Mouse (Mus musculus) lung, embryonic 14.5 days (tissue): Measurements from ENCODE around the gene Rora. TPM values are rescaled to one million over a fixed set of nuclear protein-coding genes. Genes with fewer than 3 reads are reported as not detected.

Experiments used
- ATAC-seq: fragments of 200-750 bp; cut with Nextera tagmentation; 2 replicates; pipeline ENCODE4 v1.8.0; 2017; ENCODE audit warnings: mild to moderate bottlenecking, moderate TSS enrichment, moderate library complexity; ENCODE audit not compliant: insufficient read depth
- DNase-seq: peaks from one replicate; pipeline ENCODE4 v3.0.0-alpha.2; 2015
- H3K27ac ChIP-seq: fragments of 300-500 bp; sonication (generic); 2 replicates; pipeline ENCODE4 v1.5.1; 2014; ENCODE audit warnings: low read depth, mild to moderate bottlenecking, moderate library complexity
- H3K27me3 ChIP-seq: fragments of 300-500 bp; sonication (generic); 2 replicates; pipeline ENCODE4 v1.6.1; 2014; ENCODE audit warnings: low read length, control low read depth; ENCODE audit not compliant: insufficient read depth
- H3K36me3 ChIP-seq: fragments of 300-500 bp; sonication (generic); 2 replicates; pipeline ENCODE4 v1.6.1; 2014; ENCODE audit warnings: control low read depth; ENCODE audit not compliant: insufficient read depth
- H3K4me1 ChIP-seq: fragments of 300-500 bp; sonication (generic); 2 replicates; pipeline ENCODE4 v1.6.1; 2014; ENCODE audit warnings: antibody characterized with exemption, control low read depth; ENCODE audit not compliant: insufficient read depth
- H3K4me2 ChIP-seq: fragments of 300-500 bp; sonication (generic); 2 replicates; pipeline ENCODE4 v1.6.1; 2014; ENCODE audit warnings: mild to moderate bottlenecking
- H3K4me3 ChIP-seq: fragments of 300-500 bp; sonication (generic); 2 replicates; pipeline ENCODE4 v1.5.1; 2014; ENCODE audit warnings: low read depth, low read length
- H3K9ac ChIP-seq: fragments of 300-500 bp; sonication (generic); 2 replicates; pipeline ENCODE4 v1.6.1; 2014
- H3K9me3 ChIP-seq: fragments of 300-500 bp; sonication (generic); 2 replicates; pipeline ENCODE4 v1.6.1; 2016; ENCODE audit warnings: low read depth, low read length, control low read depth
- CTCF ChIP-seq: IDR thresholded peaks from 2 replicates; pipeline ENCODE4 v1.5.1; 2016; ENCODE audit warnings: antibody characterized with exemption, low read depth
- WGBS: fragments of 180-500 bp; shearing (Covaris S2); extraction: QIAGEN DNeasy Blood & Tissue Kit; methylation state at CpG from one replicate; pipeline ENCODE4 v1.1.7; 2014; 5-methylcytosine and 5-hydroxymethylcytosine counted together
- polyA plus RNA-seq: library from polyadenylated mRNA; unstranded; fragments of >200 nt; fragmentation: Nextera tagmentation; extraction: Ambion mirVana; gene quantifications from 2 replicates; pipeline ENCODE4 v1.2.1, GENCODE M21; 2014

The Rora gene
- polyA plus RNA-seq, 1 experiment from 2014 or later, result 5.9 TPM

DNA sequence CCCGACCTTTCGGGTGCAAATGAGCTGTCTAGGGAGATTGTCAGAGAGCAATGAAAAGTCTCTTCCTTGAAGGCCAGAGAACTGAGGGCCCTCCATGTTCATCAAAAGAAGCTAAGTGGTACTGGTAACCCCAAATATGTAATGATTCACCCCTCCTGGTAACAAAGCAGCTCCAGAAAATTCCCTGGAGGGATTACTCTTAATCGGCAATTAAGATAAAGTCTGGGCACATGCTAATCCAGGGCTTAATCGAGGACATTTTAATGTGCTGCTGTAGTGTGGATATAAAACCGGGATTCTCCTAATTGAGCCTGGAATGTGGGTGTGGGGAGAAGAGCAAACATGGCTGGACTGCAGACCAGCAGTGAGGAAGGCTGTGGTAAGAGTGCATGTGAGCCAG, 450.7 kb downstream of the Rora start:
- Histone ChIP-seq H3K4me1 (no peaks in the 10 kb centered on the region; the same call in 1 of the 2 replicates), H3K9me3 (no peaks in the 10 kb centered on the region), H3K4me2 (no peak overlapping the region), H3K4me3 (no peak overlapping the region), H3K27me3 (no peaks in the 10 kb centered on the region), H3K9ac (no peak overlapping the region), H3K36me3 (no peaks in the 10 kb centered on the region), H3K27ac (no peak overlapping the region)
- ATAC-seq (no peak), DNase-seq (no peak)
- TF ChIP-seq CTCF, result no peak
- WGBS, result 47% methylated on average over 5 of the region's 5 CpGs

DNA sequence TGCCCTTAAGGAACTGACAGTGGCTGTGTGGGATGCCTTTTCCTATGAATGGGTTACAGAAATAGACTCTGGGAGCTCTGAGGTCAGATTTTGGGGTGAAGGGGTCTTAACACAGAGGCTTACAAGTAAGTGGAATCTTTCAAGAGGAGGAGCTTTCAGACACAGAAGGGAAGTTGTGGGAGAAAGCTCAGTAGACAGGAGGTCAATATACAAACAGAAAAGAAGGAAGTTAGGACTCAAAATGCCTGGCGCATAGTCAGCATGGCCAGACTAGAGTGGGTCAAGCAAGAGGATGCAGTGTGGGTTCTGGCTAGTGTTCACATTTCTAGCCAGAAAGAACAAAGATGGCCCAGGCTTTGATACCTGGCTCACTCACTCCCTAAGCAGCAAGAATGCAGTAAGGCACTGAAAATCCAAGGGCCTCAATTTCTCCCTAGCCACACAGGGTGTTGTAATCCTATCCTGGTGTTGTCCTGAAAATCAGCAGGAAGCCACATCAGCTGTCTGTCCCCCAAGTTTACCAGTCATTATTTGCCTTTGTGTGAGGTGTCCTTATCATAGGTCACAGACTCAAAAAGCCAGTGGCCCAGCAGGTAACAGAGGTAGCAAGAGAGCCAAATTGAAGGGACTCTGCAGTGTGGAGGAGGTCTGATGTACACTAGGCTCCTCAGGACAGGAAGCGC, 456.2 kb downstream of the Rora start:
- no peak overlapping the region for H3K4me3 ChIP-seq
- 90% methylated on average over 2 of the region's 2 CpGs for WGBS
- no peaks in the 10 kb centered on the region for H3K9me3 ChIP-seq
- H3K4me2 ChIP-seq, result no peak overlapping the region
- no peak for ATAC-seq
- no peaks in the 10 kb centered on the region for H3K36me3 ChIP-seq
- no peaks in the 10 kb centered on the region for H3K4me1 ChIP-seq
- no peak for DNase-seq
- H3K27me3 ChIP-seq, result no peaks in the 10 kb centered on the region
- H3K9ac ChIP-seq, result no peak overlapping the region
- no peak overlapping the region for H3K27ac ChIP-seq
- no peak for TF ChIP-seq CTCF

- no peak for TF ChIP-seq CTCF
- WGBS, result 65% methylated on average over 5 of the region's 5 CpGs
- H3K9me3 ChIP-seq, result no peaks in the 10 kb centered on the region
- no peaks in the 10 kb centered on the region for H3K27me3 ChIP-seq
- no peak for ATAC-seq
- H3K27ac ChIP-seq, result no peak overlapping the region
- DNase-seq, result no peak
- H3K9ac ChIP-seq, result no peak overlapping the region
- no peaks in the 10 kb centered on the region for H3K36me3 ChIP-seq
- no peaks in the 10 kb centered on the region for H3K4me1 ChIP-seq
- no peak overlapping the region for H3K4me2 ChIP-seq
- no peak overlapping the region for H3K4me3 ChIP-seq
Observed at GRCm38 (mm10) chr9:69110301-69110674, 456.7 kb downstream of the Rora start.

GRCm38 (mm10) chr9:69110706-69111105, 457.1 kb downstream of the Rora start:
- H3K4me3 ChIP-seq, result no peak overlapping the region

GRCm38 (mm10) chr9:69111539-69111938, 458.0 kb downstream of the Rora start:
- Histone ChIP-seq H3K27ac (no peak overlapping the region), H3K9ac (no peak overlapping the region), H3K4me1 (no peaks in the 10 kb centered on the region), H3K4me3 (no peak overlapping the region), H3K4me2 (no peak overlapping the region), H3K36me3 (no peaks in the 10 kb centered on the region), H3K27me3 (no peaks in the 10 kb centered on the region), H3K9me3 (no peaks in the 10 kb centered on the region)
- TF ChIP-seq CTCF, result no peak
- DNase-seq (no peak), ATAC-seq (no peak)
- WGBS, result 81% methylated on average over 6 of the region's 6 CpGs

More at GRCm38 (mm10) chr9:69110706-69111105, 457.1 kb downstream of the Rora start:
- no peaks in the 10 kb centered on the region for H3K36me3 ChIP-seq
- no peak for TF ChIP-seq CTCF
- H3K9ac ChIP-seq, result no peak overlapping the region
- no peak for ATAC-seq
- no peaks in the 10 kb centered on the region for H3K4me1 ChIP-seq
- no peaks in the 10 kb centered on the region for H3K27me3 ChIP-seq
- no peak for DNase-seq
- WGBS, result 56% methylated on average over 6 of the region's 6 CpGs
- H3K9me3 ChIP-seq, result no peaks in the 10 kb centered on the region
- no peak overlapping the region for H3K27ac ChIP-seq
- no peak overlapping the region for H3K4me2 ChIP-seq

GRCm38 (mm10) chr9:69114429-69114984, 460.9 kb downstream of the Rora start:
- Histone ChIP-seq H3K4me1 (no peaks in the 10 kb centered on the region), H3K27me3 (no peaks in the 10 kb centered on the region), H3K4me3 (no peak overlapping the region), H3K27ac (no peak overlapping the region), H3K9ac (no peak overlapping the region), H3K4me2 (no peak overlapping the region), H3K9me3 (no peaks in the 10 kb centered on the region), H3K36me3 (no peaks in the 10 kb centered on the region)
- ATAC-seq (no peak), DNase-seq (no peak)
- TF ChIP-seq CTCF, result no peak
- WGBS, result 30% methylated on average over 9 of the region's 9 CpGs

DNA sequence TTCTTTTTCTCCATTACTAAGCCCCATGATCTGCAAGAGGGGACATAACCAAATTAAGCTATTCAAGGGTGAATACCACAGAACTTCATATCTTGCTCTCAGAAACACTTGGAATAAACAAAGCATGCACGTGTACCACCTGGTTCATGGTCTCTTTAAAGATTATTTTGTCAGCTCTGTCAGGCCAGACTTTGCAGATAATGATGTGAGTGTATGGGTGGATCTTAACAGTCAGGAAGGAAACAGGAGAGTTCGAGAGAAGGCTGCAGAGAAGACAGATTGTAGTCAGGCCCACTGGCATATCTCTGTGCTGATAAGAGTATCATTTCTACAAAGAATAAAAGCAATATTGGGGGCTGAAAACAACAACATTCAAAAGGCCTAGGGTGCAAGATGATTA, 463.2 kb downstream of the Rora start:
- WGBS, result 19% methylated on average over 2 of the region's 2 CpGs
- no peaks in the 10 kb centered on the region for H3K36me3 ChIP-seq
- DNase-seq, result no peak
- H3K27me3 ChIP-seq, result no peaks in the 10 kb centered on the region
- no peak for ATAC-seq
- no peaks in the 10 kb centered on the region for H3K9me3 ChIP-seq
- H3K27ac ChIP-seq, result no peak overlapping the region
- no peak overlapping the region for H3K4me3 ChIP-seq
- H3K4me1 ChIP-seq, result no peaks in the 10 kb centered on the region
- H3K4me2 ChIP-seq, result no peak overlapping the region
- TF ChIP-seq CTCF, result no peak
- H3K9ac ChIP-seq, result no peak overlapping the region
